Mouse (Mus musculus): ENCODE results near the gene Ntn4. TPM values are rescaled to one million over a fixed set of nuclear protein-coding genes. Genes with fewer than 3 reads are reported as not detected.

Gene Ntn4
- polyA plus RNA-seq (2012; rRNA removed), result 0.37 and 0.41 TPM in 2 replicates

GRCm38 (mm10) chr10:93640521-93640952 is at the start of gene Ntn4:
Gene Ntn4 (plus strand): TSS chr10:93640681.

Other genes starting within 250 kb of the Ntn4 start
- 38.6 and 46.2 TPM in 2 replicates for gene Lta4h, start 187.3 kb upstream of the Ntn4 start, polyA plus RNA-seq (2012; rRNA removed)
- 1.5 and 1.9 TPM in 2 replicates for gene Hal, start 151.9 kb upstream of the Ntn4 start, polyA plus RNA-seq (2012; rRNA removed)
- 4.8 and 5.3 TPM in 2 replicates for gene Amdhd1, start 100.6 kb upstream of the Ntn4 start, polyA plus RNA-seq (2012; rRNA removed)
- gene Ccdc38, start 100.0 kb upstream of the Ntn4 start, polyA plus RNA-seq (2012; rRNA removed), result 0.01 TPM in 1 of 2 replicates, not detected in the other
- 111 and 117 TPM in 2 replicates for gene Snrpf, start 51.0 kb upstream of the Ntn4 start, polyA plus RNA-seq (2012; rRNA removed)
- gene Usp44, start 190.9 kb downstream of the Ntn4 start, polyA plus RNA-seq (2012; rRNA removed), result 1.5 and 1.6 TPM in 2 replicates

Data from liver, embryonic 14 days (tissue).